Mouse (Mus musculus) splenic B cell, adult 2 months (primary cell): ENCODE measurements around the gene Dnah17.

Source experiments
- DNase-seq: peaks from one replicate; pipeline ENCODE4 v3.0.0-alpha.2; 2011; ENCODE audit warnings: low read depth, low spot score
- H3K27me3 ChIP-seq: 2 replicates; pipeline ENCODE4 v1.6.1; 2012; ENCODE audit warnings: mild to moderate bottlenecking, low read length, moderate library complexity, mixed read lengths; ENCODE audit not compliant: control insufficient read depth, poor library complexity, insufficient read depth, severe bottlenecking
- H3K36me3 ChIP-seq: 2 replicates; pipeline ENCODE4 v1.6.1; 2012; ENCODE audit warnings: mild to moderate bottlenecking, low read length, moderate library complexity, mixed read lengths; ENCODE audit not compliant: control insufficient read depth, poor library complexity, insufficient read depth, severe bottlenecking

The Dnah17 gene

GRCm38 (mm10) chr11:118008843-118009242, 121.6 kb downstream of the Dnah17 start:
- Histone ChIP-seq H3K36me3 (peaks cover 5% of the 10 kb centered on the region), H3K27me3 (no peaks in the 10 kb centered on the region)
- no peak for DNase-seq

- Histone ChIP-seq H3K27me3 (no peaks in the 10 kb centered on the region), H3K36me3 (peaks cover 11% of the 10 kb centered on the region)
- no peak for DNase-seq
These were observed 122.2 kb downstream of the Dnah17 start for GRCm38 (mm10) chr11:118008144-118008805.

DNA sequence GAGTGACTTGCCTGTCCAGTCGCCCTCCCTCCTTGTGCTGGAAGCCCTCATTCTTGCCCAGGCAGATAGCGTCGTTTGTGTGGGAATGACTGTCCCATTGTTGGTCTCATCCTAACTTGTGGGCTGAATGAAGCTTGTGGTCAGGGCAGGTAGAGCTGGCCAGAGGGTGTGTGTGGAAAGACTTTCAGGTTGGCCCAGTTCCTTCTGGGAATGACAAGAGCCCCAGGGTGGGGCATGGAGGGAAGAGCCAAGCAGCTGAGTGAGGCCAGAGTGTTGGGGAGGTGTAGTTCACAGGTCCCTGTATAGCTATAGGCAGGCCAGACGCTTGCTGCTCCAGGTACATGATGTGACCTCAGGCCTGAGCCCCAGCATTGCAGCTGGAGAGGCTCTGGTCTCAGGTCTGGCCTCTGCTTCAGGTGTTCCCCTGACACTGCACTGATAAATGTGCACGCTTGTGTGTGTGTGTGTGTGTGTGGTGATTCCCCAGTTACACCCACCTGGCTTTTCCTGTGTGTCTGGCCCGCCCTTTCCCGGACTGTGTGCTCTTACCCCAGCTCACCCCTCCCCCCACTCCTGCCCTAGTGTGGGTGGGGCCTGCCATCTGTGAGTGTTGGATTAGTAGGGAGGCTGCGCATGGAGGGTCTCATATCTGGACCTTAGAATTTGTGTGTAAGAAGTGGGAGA, 122.8 kb downstream of the Dnah17 start:
- no peak for DNase-seq
- no peaks in the 10 kb centered on the region for H3K27me3 ChIP-seq
- peaks cover 11% of the 10 kb centered on the region for H3K36me3 ChIP-seq

DNA sequence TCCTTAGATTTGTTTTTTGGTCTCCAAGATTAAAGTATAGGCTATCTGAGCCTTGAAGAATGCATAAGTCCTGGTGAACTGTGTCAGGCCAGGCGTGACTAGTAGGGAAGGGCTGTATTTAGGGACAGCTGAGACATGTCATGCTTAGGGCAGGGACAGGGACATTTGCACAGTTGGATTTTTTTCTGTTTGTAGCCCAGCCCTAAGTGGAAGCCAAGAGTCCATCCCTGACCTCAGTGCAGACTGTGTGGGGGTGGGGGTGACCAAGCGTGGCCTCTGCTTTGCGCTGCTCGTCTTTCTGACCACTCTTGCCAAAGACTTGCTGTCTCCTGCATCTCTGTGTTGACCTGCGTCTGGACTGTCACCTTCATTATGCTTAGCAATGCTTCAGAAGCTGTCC, 126.2 kb downstream of the Dnah17 start:
- DNase-seq, result no peak
- peaks cover 17% of the 10 kb centered on the region for H3K36me3 ChIP-seq

DNA sequence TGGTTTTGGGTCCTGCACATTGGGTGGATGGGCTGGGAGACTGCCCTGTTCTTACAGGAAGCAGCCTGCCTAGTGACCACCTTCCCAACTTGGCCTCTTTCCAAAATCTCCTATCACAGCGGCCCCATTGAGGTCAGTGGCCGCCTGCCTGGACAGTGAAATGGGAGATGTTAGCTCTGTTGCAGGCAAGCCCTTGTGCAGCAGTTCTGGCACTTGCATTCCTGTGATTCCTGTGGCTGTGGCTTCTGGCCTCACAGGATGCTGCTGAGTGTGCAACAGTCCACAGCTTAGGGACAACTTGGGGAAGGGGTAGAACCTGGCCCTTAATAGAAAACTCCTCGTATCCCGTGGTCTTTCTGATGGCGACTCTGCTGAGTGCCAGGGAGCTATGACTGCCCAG, 126.7 kb downstream of the Dnah17 start:
- peaks cover 17% of the 10 kb centered on the region for H3K36me3 ChIP-seq
- no peaks in the 10 kb centered on the region for H3K27me3 ChIP-seq
- DNase-seq, result no peak

More for the DNA sequence above, 126.2 kb downstream of the Dnah17 start:
- H3K27me3 ChIP-seq, result no peaks in the 10 kb centered on the region

DNA sequence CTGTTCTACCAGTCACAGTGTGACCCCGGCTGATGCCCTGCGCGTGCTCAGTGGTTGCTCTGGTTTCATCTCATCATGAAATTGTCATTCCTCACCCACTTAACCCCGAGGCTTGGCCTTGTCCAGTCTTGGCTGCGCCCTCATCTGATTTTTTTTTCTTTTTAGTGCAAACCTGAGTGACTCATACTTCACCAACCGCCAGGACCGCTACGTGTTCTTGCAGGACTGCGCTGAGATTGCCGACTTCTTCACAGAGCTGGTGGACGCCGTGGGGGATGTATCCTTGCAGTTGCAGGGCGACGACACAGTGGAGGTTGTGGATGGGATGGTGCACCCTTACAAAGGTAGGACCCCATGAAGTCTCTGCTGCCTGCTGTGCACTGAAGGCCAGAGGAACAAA, 127.3 kb downstream of the Dnah17 start:
- DNase-seq, result no peak
- no peaks in the 10 kb centered on the region for H3K27me3 ChIP-seq
- peaks cover 17% of the 10 kb centered on the region for H3K36me3 ChIP-seq

- no peak for DNase-seq
- Histone ChIP-seq H3K27me3 (no peaks in the 10 kb centered on the region), H3K36me3 (peaks cover 17% of the 10 kb centered on the region)
These were observed 129.7 kb downstream of the Dnah17 start for GRCm38 (mm10) chr11:118000565-118001215.

DNA sequence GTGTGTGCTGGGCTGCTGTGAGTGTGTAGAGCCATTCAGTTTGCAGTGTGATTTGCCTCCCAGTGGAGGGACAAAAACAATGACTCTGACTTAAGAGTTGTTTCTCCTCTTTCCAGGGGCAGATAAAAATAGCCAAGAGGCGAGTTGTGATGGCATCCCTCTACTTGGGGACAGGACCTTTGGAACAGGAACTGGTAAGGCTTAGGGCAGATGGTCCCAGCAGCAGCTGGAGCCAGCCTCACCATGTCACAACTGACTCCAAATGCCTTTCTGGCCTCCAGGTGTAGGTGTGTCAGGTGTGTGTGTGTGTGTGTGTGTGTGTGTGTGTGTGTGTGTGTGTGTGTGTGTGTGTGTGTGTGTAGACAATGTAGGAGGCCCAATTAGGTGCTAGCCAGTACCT, 130.4 kb downstream of the Dnah17 start:
- no peak for DNase-seq
- Histone ChIP-seq H3K36me3 (peaks cover 15% of the 10 kb centered on the region), H3K27me3 (no peaks in the 10 kb centered on the region)

- no peak for DNase-seq
- Histone ChIP-seq H3K27me3 (no peaks in the 10 kb centered on the region), H3K36me3 (peaks cover 15% of the 10 kb centered on the region)
These were observed 131.0 kb downstream of the Dnah17 start for GRCm38 (mm10) chr11:117999260-117999934.

GRCm38 (mm10) chr11:117998356-117998755, 132.1 kb downstream of the Dnah17 start:
- Histone ChIP-seq H3K27me3 (no peaks in the 10 kb centered on the region), H3K36me3 (peaks cover 10% of the 10 kb centered on the region)
- no peak for DNase-seq

DNA sequence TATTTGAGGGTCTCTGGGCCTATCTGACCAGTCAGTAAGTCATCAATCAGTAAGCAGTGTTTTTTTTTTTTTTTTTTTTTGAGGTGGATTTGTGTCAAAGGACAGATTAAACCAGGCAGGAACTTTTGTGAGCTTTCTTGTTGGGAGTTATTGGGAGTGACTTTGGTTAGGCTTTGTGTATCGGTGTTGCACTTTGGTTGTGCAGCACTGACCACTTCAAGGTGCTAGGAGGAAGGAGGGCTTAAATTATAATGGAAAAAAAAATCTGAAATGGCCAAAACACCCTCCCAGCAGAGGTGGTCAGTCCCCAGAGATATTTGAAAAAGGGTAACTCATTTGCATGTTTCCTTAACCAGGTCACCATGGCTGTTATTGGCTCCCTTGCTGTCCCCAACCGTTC, 133.3 kb downstream of the Dnah17 start:
- peaks cover 5% of the 10 kb centered on the region for H3K36me3 ChIP-seq
- H3K27me3 ChIP-seq, result no peaks in the 10 kb centered on the region
- no peak for DNase-seq

DNA sequence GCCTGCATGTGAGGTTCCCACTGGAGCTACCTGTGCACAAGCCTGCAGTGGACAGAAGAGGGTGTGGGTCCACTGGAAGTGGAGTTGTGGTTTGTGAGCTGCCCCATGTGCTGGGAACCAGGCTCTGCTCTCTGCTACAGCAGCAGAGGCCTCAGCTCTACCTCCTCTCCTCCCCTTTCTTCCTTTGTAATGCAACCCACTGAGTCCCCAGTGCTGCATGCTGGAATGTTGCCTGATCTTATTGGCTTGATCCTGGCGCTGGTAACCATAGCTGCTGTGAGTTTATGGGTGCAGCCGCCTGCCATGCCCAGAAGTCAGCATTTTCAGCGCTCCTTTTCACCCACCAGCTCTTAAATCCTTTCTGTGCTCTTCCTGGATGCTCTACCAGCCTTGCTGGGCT, 134.4 kb downstream of the Dnah17 start:
- Histone ChIP-seq H3K36me3 (peaks cover 3% of the 10 kb centered on the region; the same call in 1 of the 2 replicates), H3K27me3 (no peaks in the 10 kb centered on the region)
- DNase-seq, result no peak

DNA sequence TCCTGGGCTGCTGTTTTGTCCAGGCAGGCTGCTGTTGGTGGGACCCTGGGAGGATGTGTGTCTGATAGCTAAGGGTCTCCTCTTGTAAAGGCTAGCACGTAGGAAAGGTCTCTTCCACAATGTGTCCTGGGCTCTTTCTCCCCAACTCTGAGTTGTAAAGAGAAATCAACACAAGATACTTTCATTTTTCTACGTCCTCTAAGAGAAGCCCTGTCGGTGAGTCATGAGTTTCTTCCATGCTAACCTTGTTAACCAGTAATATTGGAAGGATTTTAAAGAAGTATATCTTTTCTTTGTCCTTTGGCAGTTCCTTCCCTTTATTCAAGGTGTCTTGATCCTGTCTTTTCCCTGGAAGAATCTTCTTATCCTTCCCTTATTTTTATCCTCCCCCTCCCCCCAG, 134.8 kb downstream of the Dnah17 start:
- Histone ChIP-seq H3K36me3 (peaks cover 3% of the 10 kb centered on the region; the same call in 1 of the 2 replicates), H3K27me3 (no peaks in the 10 kb centered on the region)
- DNase-seq, result no peak

DNA sequence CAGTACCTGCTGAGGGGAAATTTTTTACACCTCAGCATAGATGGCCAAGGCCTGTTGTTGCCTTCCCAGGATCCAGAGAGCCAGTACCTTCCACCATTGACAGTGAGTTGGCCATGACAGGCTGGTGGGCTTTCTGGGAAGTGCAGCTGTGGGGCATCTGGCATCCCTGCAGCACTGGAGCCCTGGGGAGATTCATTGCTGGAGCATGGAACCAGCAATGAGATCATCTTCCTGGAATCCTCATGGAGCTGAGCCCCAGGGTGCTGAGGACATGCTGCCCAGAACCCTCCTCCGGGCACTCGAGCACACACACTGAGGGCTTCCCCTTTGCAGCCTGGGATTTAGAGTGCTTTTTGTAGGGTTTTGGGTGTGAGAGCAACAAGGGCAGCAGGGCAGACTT, 135.2 kb downstream of the Dnah17 start:
- no peaks in the 10 kb centered on the region for H3K27me3 ChIP-seq

More for the DNA sequence above, 135.2 kb downstream of the Dnah17 start:
- DNase-seq, result no peak
- peaks cover 3% of the 10 kb centered on the region; the same call in 1 of the 2 replicates for H3K36me3 ChIP-seq
